Mouse (Mus musculus) CD4-positive, CD25-positive, alpha-beta regulatory T cell, adult 4 months (primary cell): ENCODE data around the gene Spock1. TPM values are rescaled to one million over a fixed set of nuclear protein-coding genes. Genes with fewer than 3 reads are reported as not detected.

ENCODE experiments used
- ATAC-seq: one replicate; pipeline ENCODE4 v1.8.0; 2017
- polyA plus RNA-seq, 2 experiments: library from polyadenylated mRNA; unstranded; fragments of 100-300 nt; shearing (Covaris generic); gene quantifications; one replicate each; pipeline ENCODE4 v1.2.1; 2017

The Spock1 gene
- polyA plus RNA-seq, 2 experiments from 2014 or later = not detected

DNA sequence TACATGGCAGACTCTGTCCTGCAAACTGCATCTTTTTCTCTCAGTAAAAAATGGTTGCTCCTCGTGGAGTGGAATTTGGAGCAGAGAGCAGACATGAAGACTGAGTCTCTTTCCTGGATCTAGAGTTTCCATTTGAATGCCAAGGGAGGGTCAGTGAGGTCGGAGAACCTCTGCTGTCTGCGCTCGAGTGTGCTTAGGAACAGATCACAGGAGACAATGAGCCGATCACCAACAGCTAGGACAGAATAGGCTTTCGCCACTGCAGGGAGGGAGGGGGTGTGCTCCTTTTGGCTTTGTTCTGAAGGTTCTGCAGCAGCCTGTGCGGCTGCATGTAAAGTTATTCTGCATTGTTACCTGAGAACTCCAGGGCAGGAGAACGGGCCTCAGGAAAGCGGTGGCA lies 49.6 kb downstream of the Spock1 start:
- ATAC-seq = no peak

DNA sequence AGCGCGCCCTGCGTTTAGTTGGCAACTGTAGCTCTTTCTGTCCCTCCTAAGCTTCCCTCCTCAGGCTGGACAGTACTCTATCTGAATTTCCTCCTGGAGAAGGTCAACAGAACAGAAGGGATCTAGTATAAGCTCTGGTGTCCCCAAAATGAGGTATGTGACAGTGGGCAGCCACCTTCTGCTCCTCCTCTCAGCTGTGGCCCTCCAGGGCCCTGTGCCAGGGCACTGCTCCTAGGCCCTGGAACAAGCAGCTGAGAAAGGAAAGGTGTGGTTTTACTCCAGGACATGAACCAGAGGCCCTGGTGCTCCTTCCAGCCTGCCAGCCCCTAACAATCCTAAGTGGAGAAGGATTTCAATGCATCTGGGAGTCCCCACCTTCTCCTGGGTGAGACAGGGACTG lies 51.1 kb downstream of the Spock1 start:
- no peak for ATAC-seq

DNA sequence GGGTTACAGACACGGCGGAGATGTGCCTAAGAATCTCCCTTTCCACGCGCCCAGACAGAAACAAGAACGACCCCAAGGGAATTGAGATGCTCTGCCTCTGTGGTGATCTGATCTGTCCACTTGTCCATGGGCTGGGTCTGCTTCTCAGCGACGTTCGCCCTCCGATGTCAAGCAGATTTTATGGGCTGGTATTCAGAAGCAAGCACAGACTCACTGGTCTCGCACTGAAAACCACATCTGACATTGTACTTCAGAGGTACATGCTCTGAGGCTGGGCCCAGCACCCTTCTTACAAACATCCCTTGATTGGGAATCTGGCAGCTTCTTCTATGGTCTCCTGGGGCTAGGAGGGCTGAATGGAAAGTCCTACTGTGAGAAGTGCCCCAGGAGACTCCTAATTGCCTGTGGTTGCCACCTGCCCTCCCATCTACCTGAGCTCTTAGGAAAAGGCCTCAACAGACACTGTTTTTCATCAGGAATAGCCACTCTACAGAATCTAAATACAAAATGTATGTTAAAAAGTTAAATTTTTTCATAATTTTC lies 51.8 kb downstream of the Spock1 start:
- ATAC-seq = no peak

DNA sequence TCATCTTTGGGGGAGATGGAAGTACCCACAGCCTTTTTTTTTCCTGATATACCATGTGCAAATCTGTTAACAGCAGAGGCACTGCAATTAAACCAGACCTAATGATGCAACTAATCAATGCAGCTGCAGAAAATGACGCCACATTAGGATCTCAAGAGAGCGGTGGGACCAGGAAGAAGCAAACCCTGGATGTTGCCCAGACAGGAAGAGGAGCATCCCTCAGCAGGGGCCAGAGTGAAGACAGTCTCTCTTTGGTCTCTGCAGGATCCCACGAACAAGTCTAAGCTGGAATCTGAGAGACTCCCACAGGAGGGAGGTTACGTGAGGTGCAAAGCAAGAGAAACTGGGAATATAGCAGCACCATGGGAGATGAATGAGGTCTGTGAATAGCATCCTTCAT lies 52.4 kb downstream of the Spock1 start:
- no peak for ATAC-seq

DNA sequence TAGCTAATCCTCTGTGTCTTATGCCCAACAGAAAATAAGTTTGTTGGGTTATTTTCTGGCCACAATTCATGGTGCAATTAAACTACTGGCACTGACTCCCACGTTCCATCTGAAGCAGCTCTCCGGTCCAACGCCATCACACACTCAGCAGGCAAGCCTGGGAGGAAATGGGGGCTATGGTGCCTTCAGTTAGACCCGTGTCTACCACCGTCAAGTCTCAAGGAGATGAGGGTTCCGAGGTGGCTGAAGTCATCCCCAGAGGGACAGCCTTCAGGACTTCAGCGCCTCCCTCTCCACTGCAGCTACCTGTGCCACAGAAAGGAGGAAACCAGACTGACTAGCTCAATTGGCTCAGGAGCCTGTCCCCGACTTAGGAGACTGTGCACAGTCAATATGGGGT lies 53.7 kb downstream of the Spock1 start:
- ATAC-seq = no peak

DNA sequence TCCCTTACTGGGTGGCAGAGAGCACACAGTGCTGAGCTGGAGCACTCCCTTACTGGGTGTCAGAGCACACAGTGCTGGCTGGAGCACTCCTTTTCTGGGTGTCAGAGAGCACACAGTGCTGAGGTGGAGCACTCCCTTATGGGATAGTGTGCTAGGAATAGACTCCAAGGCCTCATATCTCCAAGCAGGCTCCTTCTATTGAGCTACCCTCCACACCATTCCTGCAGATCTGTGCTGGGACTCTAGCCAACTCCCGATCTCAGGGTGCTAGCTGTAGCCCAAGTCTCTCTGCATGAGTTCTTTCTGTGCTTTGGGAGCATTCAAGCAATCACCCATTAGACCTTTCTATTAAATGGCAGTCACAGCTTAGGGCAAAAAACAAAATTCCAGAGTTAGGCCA lies 54.5 kb downstream of the Spock1 start:
- no peak for ATAC-seq

DNA sequence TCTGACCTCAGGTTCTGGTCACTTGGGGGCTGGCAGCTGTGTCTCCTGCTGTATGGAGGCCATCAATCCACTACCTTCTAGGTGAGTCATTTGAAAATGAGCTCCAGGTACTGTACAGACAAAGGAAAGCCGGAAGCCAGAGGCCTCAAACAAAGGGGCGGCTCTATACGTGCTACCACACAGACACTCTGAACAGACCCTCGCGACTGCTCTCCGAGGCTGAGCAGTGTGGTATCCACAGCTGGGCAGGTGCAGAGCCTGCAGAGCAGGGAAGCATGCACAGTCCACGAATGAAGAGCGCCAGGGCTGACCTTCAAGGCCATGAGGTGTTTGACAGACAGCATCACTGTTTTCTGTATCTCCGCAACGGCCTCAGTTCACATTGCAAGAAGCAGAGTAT lies 55.0 kb downstream of the Spock1 start:
- ATAC-seq = no peak

DNA sequence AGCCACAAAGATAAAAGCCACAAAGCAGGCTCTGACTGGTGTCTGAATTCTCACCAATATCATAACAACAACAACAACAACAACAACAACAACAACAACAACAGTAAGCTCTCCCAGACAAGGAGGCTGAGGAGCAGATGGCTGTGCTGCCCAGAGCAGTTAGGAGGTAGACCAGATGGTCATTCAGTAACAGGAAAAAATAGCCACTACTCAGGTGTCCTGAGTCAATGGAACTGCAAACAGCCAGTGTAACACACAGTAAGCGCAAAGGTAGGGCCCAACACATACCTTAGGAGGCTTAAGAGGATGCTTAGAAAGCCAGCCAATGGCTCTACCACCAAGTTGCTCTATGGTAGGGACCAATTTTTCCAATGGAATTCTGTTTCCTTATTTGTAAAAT lies 59.2 kb downstream of the Spock1 start:
- ATAC-seq = no peak

DNA sequence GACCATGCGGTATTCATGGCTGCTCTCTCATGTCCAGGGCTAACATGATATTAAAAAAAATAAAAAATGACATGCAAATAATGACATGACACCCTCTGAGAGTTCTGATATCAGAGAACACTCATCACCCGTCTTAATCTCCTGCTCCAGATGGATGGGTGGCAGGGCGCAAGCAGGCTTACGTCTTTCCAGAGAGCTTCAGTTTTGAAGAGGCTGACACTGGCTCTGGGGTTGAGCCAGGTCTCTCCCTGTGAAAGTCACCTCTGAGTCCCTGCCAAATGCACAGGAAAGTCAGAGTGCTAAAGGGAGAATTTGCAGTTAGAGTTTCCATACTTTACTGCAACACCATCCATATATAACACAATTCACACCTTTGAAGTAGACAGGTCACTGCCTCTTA lies 61.0 kb downstream of the Spock1 start:
- ATAC-seq = no peak

DNA sequence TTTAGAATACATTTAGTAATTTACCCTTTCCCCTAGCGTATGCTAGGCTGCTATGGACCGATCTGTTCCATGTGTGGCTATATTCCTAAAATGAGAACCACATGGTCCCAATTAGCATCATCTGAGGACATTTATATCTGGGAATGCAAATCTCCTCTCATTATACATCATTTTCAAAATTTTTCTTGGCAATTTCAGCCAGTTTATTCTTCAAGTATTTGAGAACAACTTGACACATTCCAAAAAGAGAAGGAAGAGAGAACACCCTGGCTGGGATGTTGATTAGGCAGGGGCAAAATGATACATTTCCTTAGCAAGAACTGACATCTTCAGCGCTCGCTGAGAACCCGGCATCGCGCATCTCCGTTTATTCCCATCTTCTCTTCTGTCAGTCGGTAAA lies 61.7 kb downstream of the Spock1 start:
- no peak for ATAC-seq

DNA sequence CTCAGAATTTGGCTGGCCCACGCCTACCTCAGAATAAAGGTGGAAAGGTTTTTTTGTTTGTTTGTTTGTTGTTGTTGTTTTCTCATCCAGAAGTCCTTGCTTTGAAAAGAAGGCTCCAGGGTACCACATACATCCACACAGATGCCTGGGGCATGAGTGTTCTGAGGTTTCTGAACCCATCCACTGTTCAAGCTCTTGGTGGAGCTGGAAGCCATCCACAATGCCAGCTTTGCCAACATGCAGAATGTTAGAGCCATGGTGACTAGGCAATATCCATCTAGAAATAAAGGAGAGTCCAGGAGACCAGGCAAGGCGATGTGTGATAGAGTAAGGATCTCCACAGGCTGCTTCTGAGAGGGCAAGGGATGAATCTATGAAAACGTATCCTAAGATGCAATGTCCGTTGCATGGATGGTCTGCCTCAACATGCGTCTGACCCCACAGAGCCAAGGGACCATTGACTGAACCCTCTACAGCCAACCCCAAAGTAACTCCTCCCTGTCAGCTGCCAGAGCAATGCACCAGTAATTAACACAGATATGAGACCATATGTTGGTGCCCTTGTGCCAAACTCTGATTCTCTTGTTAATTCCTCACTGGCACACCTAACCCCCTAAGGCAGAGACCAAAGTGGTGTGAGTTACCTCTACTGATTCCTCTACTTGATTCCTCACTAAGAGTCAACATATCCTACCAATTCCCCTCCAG lies 66.8 kb downstream of the Spock1 start:
- ATAC-seq = no peak

DNA sequence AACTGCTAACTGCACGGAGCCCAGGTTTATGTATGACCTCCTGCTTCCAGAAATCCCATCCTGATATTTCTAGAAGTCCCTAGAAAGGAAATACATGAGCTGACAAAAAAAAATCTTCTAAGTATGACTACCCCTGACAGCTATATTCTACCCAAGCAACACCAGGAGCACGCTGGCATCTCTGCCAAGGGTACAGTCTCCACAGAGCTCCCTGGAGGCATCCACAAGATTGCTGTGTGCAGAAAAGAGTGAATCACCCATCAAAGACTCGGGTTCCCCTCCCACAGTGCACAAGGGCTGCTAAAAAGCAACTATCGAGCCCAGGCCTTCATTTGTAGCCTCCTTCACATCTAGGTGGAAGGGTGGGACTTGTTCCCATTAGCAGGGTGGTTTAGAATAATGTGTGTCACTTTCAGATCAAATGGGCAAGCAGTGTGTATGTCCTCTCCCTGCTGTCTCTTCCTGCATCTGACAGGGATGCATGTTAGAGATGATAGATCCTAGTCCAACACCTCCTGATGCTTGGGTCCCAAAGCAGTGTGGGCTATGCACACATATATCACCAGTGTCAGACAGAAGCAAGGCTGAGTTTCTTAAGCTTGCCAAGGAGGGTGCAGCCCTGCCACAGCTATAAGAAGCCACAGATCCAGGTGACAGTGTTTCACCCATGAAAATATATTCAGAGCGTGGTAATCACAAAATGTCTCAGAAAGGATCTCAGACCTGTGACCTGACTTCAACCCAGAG lies 70.3 kb downstream of the Spock1 start:
- ATAC-seq = no peak

DNA sequence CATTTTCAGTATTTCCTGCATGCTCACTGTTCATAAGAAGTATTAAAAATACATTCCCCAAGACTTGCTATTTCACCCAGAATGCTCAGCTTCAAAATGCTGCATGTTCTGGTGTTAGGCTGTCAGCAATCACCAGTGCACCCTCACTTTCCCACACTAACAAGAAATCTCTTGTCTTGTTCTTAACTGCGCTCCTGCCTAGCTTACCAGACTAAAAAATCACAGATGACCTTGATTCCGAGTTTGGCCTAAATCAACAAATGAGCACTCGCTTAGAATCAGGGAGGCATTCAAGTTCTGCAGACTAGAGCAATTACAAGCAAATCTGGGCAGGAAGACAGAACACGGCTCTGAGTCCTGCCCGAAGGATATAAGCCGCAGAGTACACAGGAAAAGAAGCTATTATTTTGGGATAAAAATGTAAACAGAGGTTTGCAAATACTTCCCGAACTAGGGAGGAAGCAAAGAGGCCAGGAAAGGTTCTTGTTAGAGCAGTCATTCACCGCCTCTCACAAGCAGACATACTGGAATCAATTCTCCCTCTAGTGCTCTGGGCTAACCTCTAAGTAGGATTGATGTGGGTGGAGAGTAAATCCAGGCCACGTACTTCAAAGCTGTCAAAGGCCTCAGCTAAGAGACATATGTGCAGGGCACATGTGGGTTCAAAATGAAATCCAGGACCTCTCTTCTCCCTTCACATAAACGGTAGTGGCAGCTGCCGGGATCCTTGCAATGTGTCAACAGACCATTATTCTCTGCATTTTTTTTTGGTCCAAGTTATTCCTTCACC lies 76.6 kb downstream of the Spock1 start:
- ATAC-seq = no peak

DNA sequence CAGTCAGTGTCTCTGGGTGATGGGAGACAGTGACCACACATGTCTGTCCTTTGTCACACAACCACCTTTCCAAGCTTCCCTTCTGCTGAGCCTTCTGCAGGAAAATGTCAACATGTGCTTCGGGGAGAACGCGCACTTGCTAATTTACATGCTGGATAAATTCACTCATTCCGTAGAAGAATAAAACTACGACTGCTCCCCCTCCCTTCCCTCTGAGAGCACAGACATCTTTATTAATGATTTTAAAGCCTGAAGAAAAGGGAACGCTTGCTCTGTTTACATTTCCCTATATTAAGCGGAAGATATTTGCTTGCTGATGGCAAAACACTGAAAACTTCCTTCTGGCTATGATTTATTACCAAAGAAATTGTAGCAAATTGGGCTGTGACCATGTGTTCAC lies 77.2 kb downstream of the Spock1 start:
- no peak for ATAC-seq

DNA sequence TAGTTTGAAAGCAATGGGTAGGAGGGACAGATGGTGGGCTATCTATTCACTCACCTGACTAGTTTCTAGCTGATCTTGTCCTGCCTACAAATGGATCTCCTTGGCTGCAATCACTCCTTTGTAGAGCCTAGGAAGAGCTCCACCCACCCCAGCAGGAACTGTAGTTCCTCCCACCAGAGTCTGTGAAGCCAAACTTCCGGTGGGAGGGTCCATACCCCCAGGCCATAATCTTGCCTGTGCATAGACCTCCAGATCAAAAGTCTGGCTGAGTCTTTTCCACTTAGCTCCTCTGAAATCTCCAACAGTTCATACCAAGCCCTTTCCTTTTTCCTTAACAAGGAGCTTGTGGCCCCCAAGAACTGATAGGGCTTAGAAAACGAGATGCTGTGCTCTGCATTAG lies 78.0 kb downstream of the Spock1 start:
- ATAC-seq = no peak

DNA sequence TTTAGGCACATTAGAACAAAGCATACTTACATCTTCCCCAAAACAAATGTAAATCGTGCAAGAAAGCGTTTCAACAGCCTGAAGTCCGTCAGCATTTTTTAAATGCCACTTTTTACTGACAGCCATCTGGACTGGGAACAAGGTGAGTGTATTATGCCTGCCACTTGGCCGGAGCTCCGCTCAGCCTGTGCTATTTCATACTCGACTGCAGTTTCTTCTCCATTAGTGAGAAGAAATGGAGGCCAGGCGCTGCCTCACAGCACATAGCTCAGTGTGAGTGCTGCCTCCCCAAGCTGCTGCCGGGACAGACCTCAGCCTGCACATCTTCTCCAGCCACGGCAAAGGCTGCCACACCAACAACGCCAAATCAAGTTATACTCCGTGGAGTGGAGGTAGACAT lies 91.9 kb downstream of the Spock1 start:
- ATAC-seq = no peak

DNA sequence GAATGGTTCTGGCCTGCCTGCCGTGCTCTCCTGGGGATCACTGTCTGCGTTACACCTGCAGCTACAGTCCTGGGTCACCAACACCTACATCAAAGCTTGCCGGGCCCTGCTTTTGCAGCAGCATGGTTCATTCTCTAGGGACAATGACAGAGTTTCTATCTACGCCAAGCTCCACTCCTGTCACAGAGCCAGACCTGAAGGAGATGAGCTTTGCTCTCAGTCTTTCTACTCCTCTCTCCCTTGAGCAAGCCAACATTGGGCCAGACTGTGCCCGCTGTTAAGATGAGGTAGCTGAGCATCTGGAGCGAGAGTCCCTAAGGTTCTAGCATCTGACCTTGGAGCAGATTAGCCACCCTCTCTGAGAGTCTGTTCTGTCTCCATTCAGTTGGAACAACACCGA lies 95.5 kb downstream of the Spock1 start:
- ATAC-seq = no peak

DNA sequence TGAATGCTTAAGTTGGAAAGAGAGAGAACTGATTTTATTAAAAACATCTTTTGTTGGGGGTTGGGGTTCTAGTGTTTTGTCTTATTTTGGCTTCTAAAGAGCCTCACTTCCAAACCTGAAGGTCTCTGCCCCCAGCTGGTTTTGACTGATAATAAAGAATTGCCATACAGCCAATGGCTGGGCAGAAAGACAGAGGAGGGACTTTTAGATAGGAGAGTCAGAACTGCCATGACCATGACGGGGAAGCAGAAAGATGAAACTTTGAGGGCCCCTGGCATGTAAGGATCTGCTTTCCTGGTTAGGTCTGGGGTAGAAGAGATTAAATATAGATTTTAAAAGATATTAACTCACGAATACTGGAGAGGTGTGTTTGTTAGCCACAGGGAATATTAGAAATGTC lies 96.9 kb downstream of the Spock1 start:
- no peak for ATAC-seq

DNA sequence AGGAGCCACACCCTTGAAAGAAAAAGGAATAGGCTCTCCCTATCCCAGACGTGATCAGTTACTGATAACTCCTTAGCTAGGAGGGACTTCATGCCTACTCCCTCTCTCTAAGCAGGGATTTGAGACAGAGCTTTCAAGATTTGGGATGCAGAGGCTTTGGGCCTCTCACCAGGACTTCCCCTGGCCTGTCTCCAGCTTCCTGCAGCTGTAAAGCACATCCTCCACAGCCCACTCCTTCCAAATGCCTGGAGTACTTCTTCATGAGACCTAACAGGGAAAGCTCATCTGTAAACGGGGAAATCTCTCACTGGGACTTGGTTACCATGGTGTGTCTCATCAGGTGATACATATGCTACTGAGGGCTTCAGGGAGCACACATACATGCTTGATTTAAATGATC lies 97.3 kb downstream of the Spock1 start:
- no peak for ATAC-seq

DNA sequence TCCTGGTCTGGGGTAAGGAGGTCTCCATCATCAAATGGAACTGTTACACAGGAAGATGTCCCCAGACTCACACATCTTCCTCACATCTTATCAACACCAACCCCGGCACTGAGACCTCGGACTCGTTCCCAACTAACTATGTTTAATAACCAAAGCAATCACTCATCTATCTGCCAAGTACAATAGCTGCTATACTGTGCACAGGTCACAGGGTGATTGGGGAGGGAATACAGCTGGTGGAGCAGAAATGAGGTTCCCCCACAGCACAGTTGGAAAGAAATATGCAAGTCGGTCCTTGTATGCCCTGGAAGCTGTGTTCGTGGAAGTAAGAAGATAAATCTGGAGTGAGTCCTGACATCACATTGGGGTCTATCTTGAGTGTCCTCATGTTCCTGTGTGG lies 98.0 kb downstream of the Spock1 start:
- no peak for ATAC-seq

DNA sequence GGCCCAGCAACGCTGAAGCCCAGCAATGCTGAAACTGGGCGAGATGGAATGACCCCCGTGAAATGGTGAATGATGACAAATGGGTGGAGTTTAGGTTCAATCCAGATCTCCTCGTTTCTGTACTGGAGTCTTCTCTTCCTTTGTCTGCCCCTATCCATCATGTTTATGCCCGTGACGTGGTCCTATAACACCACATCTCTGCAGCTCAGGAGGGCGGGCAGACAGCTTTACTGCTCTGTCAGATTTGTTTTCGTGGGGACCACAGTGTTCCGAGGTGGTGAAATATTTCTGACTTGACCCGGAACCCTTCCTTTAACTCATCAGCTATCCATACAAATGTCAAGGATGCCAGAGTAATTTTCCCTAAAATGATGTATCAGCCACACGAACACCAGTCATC lies 98.5 kb downstream of the Spock1 start:
- no peak for ATAC-seq

DNA sequence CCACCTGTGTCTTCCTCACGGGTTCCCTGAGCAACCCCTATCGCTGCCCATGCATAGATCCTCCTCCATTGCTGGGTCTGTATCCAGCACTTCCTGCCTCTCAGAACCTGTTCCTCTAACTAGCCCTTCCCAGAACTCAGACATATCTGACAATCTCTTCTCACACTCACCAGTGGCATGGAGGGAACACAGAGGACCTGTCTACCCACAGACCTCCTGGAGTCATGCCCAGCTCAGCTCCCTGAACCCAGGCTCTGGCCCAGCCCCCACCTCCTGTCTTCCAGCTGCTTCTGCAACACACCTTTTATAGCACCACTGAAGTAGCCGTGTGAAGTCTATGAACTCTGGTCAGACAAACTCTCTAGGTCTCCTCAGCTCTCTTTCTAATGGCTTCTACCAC lies 101.3 kb downstream of the Spock1 start:
- ATAC-seq = no peak

DNA sequence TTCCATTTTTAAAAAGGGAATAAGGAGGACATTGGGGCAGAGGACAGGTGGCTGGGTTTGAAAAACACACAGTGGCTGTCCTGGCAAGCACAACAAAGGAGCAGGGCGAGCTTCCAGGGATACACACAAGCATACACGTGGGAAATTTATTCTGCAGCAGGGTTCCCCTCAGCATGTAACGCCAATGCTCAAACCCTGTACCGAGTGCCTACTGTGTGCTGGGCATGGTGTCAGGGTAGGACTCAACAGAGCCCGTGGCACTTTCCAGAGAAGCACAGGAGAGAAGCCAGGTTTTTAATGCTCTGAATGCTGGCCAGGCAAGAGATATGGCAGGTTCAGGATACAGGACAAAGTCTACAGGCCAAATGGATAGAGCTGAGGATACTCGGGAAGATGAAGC lies 101.8 kb downstream of the Spock1 start:
- ATAC-seq = no peak

DNA sequence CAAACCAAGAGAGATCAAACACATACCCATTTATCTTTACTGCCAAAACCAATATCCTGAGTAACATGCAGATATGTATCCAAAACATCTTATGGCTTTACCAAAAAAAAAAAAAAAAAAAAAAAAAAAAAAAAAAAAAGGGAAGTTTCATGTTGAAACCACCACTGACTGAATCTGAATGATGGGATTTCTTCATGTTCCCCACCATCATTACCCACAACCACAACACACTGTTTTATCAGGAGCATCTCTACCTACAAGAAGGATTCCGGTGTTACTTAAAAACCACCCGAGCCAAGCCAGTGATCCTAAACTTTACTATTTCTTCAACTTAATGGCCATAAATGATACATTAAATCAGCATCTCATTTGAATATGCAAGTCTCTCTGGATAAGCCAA lies 109.5 kb downstream of the Spock1 start:
- no peak for ATAC-seq
